Mouse (Mus musculus) MEL (cell line): ENCODE measurements at regions not wholly inside any gene's neighbourhood (a gene's known extent, or its start where the extent isn't known, plus 50 kb on each side); places are given as distances from the start of the nearest gene placed in this dataset.

Experiments used
- DNase-seq: peaks from one replicate; pipeline ENCODE4 v3.0.0; 2011; ENCODE audit warnings: low read depth, low spot score
- H3K27ac ChIP-seq: 2 replicates; pipeline ENCODE4 v1.5.1; 2012; ENCODE audit warnings: low read depth, mild to moderate bottlenecking, control low read depth, low read length, moderate library complexity; ENCODE audit not compliant: control insufficient read depth
- H3K27me3 ChIP-seq, 2 experiments: fragments of 150-350 bp in 1 of 2; sonication (generic) in 1 of 2; 2 replicates each; pipeline ENCODE4 v1.6.1; 2012; ENCODE audit warnings: low read length in 2 of 2, mild to moderate bottlenecking in 2 of 2, improper control_type of control experiment in 1 of 2, moderate library complexity in 1 of 2; ENCODE audit not compliant: insufficient read depth in 2 of 2, control insufficient read depth in 1 of 2
- H3K36me3 ChIP-seq, 2 experiments: 2 replicates each; pipeline ENCODE4 v1.6.1; 2012 to 2014; ENCODE audit warnings: low read length in 2 of 2, improper control_type of control experiment in 1 of 2, inconsistent platforms in 1 of 2, mild to moderate bottlenecking in 1 of 2; ENCODE audit not compliant: insufficient read depth in 2 of 2, control insufficient read depth in 1 of 2
- H3K4me1 ChIP-seq, 2 experiments: fragments of 150-350 bp in 1 of 2; sonication (generic) in 1 of 2; 2 replicates each; pipeline ENCODE4 v1.6.1; 2012; ENCODE audit warnings: low read length in 2 of 2, improper control_type of control experiment in 1 of 2, mild to moderate bottlenecking in 1 of 2; ENCODE audit not compliant: insufficient read depth in 2 of 2, control insufficient read depth in 1 of 2
- H3K4me3 ChIP-seq, 2 experiments: fragments of 150-350 bp in 1 of 2; sonication (generic) in 1 of 2; 2 replicates each; pipeline ENCODE4 v1.5.1; 2012; ENCODE audit warnings: low read depth in 2 of 2, low read length in 2 of 2, mild to moderate bottlenecking in 2 of 2, moderate library complexity in 2 of 2, control low read depth in 1 of 2, improper control_type of control experiment in 1 of 2; ENCODE audit not compliant: control insufficient read depth in 1 of 2, insufficient read depth in 1 of 2
- H3K79me2 ChIP-seq: 2 replicates; pipeline ENCODE4 v1.6.1; 2012; ENCODE audit warnings: mild to moderate bottlenecking, low read length, moderate library complexity; ENCODE audit not compliant: control insufficient read depth, poor library complexity, insufficient read depth
- H3K9ac ChIP-seq: 2 replicates; pipeline ENCODE4 v1.6.1; 2012; ENCODE audit warnings: low read depth, mild to moderate bottlenecking, control low read depth, low read length, moderate library complexity; ENCODE audit not compliant: control insufficient read depth, poor library complexity, severe bottlenecking
- H3K9me3 ChIP-seq: fragments of 150-350 bp; sonication (generic); replicated peaks from 2 replicates; pipeline ENCODE4 v1.6.1; 2012; ENCODE audit warnings: mild to moderate bottlenecking, low read length, improper control_type of control experiment, moderate library complexity; ENCODE audit not compliant: insufficient read depth
- CTCF ChIP-seq, 3 experiments: IDR thresholded peaks in 2 of 3; conservative IDR thresholded peaks in 1 of 3; 2 replicates each; pipeline ENCODE4 v1.5.1; 2011 to 2012; ENCODE audit warnings: low read length in 3 of 3, low read depth in 2 of 3, mild to moderate bottlenecking in 2 of 3, improper control_type of control experiment in 1 of 3, inconsistent platforms in 1 of 3, mixed read lengths in 1 of 3, moderate library complexity in 1 of 3; ENCODE audit not compliant: control insufficient read depth in 1 of 3, insufficient read depth in 1 of 3, poor library complexity in 1 of 3, severe bottlenecking in 1 of 3
- E2F4 ChIP-seq: IDR thresholded peaks from 2 replicates; pipeline ENCODE4 v1.6.1; 2011; ENCODE audit warnings: low read depth, low read length, improper control_type of control experiment, borderline replicate concordance
- ELF1 ChIP-seq: IDR thresholded peaks from 2 replicates; pipeline ENCODE4 v1.6.1; 2014; ENCODE audit warnings: low read depth, mild to moderate bottlenecking, inconsistent platforms, low read length, improper control_type of control experiment, moderate library complexity
- EP300 ChIP-seq, 2 experiments: IDR thresholded peaks; 2 replicates each; pipeline ENCODE4 v1.6.1; 2011; ENCODE audit warnings: improper control_type of control experiment in 2 of 2, low read length in 2 of 2, low read depth in 1 of 2, mild to moderate bottlenecking in 1 of 2
- GABPA ChIP-seq: IDR thresholded peaks from 2 replicates; pipeline ENCODE4 v1.6.1; 2012; ENCODE audit warnings: low read depth, mild to moderate bottlenecking, inconsistent platforms, low read length, improper control_type of control experiment, moderate library complexity
- GATA1 ChIP-seq: IDR thresholded peaks from 2 replicates; pipeline ENCODE4 v1.6.1; 2011; ENCODE audit warnings: low read depth, low read length, improper control_type of control experiment
- HCFC1 ChIP-seq: IDR thresholded peaks from 2 replicates; pipeline ENCODE4 v1.6.1; 2012; ENCODE audit warnings: low read depth, mild to moderate bottlenecking, inconsistent platforms, low read length, improper control_type of control experiment, moderate library complexity
- JUND ChIP-seq: IDR thresholded peaks from 2 replicates; pipeline ENCODE4 v1.6.1; 2011; ENCODE audit warnings: low read depth, mild to moderate bottlenecking, improper control_type of control experiment, low read length
- KAT2A ChIP-seq: conservative IDR thresholded peaks from 2 replicates; pipeline ENCODE4 v1.6.1; 2012; ENCODE audit warnings: low read depth, low read length, improper control_type of control experiment, inconsistent platforms
- MAFK ChIP-seq: IDR thresholded peaks from 2 replicates; pipeline ENCODE4 v1.6.1; 2011; ENCODE audit warnings: low read depth, mild to moderate bottlenecking, low read length, improper control_type of control experiment, borderline replicate concordance
- MAX ChIP-seq: IDR thresholded peaks from 2 replicates; pipeline ENCODE4 v1.6.1; 2011; ENCODE audit warnings: low read length, improper control_type of control experiment
- MEF2A ChIP-seq: IDR thresholded peaks from 2 replicates; pipeline ENCODE4 v1.6.1; 2014; ENCODE audit warnings: low read depth, mild to moderate bottlenecking, inconsistent platforms, low read length, improper control_type of control experiment; ENCODE audit not compliant: poor library complexity, insufficient replicate concordance, severe bottlenecking; ENCODE audit errors: extremely low read depth
- MXI1 ChIP-seq: IDR thresholded peaks from 2 replicates; pipeline ENCODE4 v1.6.1; 2011; ENCODE audit warnings: mild to moderate bottlenecking, low read depth, low read length, improper control_type of control experiment
- MYB ChIP-seq: IDR thresholded peaks from 2 replicates; pipeline ENCODE4 v1.6.1; 2011; ENCODE audit warnings: mild to moderate bottlenecking, low read depth, low read length, improper control_type of control experiment
- MYC ChIP-seq: IDR thresholded peaks from 2 replicates; pipeline ENCODE4 v1.6.1; 2011; ENCODE audit warnings: low read depth, mild to moderate bottlenecking, low read length, improper control_type of control experiment, moderate library complexity
- NRF1 ChIP-seq: IDR thresholded peaks from 2 replicates; pipeline ENCODE4 v1.6.1; 2014; ENCODE audit warnings: low read depth, mild to moderate bottlenecking, inconsistent platforms, low read length, improper control_type of control experiment, moderate library complexity; ENCODE audit not compliant: poor library complexity, insufficient read depth, severe bottlenecking
- POLR2AphosphoS2 ChIP-seq: IDR thresholded peaks from 2 replicates; pipeline ENCODE4 v1.6.1; 2011; ENCODE audit warnings: low read length, improper control_type of control experiment
- RCOR1 ChIP-seq: IDR thresholded peaks from 2 replicates; pipeline ENCODE4 v1.6.1; 2012; ENCODE audit warnings: low read depth, mild to moderate bottlenecking, inconsistent platforms, low read length, improper control_type of control experiment
- SIN3A ChIP-seq: IDR thresholded peaks from 2 replicates; pipeline ENCODE4 v1.6.1; 2012; ENCODE audit warnings: low read length, improper control_type of control experiment, inconsistent platforms
- SMC3 ChIP-seq: IDR thresholded peaks from 2 replicates; pipeline ENCODE4 v1.6.1; 2011; ENCODE audit warnings: low read depth, low read length, improper control_type of control experiment
- TAL1 ChIP-seq: IDR thresholded peaks from 2 replicates; pipeline ENCODE4 v1.6.1; 2012; ENCODE audit warnings: mild to moderate bottlenecking, inconsistent platforms, low read length, moderate library complexity, mixed read lengths
- TBP ChIP-seq: IDR thresholded peaks from 2 replicates; pipeline ENCODE4 v1.8.0; 2011; ENCODE audit warnings: low read depth, low read length, improper control_type of control experiment
- TCF12 ChIP-seq: IDR thresholded peaks from 2 replicates; pipeline ENCODE4 v1.6.1; 2014; ENCODE audit warnings: low read depth, mild to moderate bottlenecking, inconsistent platforms, low read length, improper control_type of control experiment, moderate library complexity
- UBTF ChIP-seq: IDR thresholded peaks from 2 replicates; pipeline ENCODE4 v1.6.1; 2012; ENCODE audit warnings: low read depth, mild to moderate bottlenecking, inconsistent platforms, low read length, improper control_type of control experiment, moderate library complexity, borderline replicate concordance; ENCODE audit not compliant: insufficient read depth
- USF1 ChIP-seq: IDR thresholded peaks from 2 replicates; pipeline ENCODE4 v1.6.1; 2014; ENCODE audit warnings: low read depth, mild to moderate bottlenecking, inconsistent platforms, low read length, improper control_type of control experiment, moderate library complexity
- USF2 ChIP-seq, 2 experiments: IDR thresholded peaks; 2 replicates each; pipeline ENCODE4 v1.6.1; 2011 to 2012; ENCODE audit warnings: improper control_type of control experiment in 2 of 2, low read length in 2 of 2, borderline replicate concordance in 1 of 2, inconsistent platforms in 1 of 2, low read depth in 1 of 2, mild to moderate bottlenecking in 1 of 2; ENCODE audit not compliant: insufficient read depth in 1 of 2
- ZC3H11A ChIP-seq: IDR thresholded peaks from 2 replicates; pipeline ENCODE4 v1.6.1; 2012; ENCODE audit warnings: low read depth, mild to moderate bottlenecking, inconsistent platforms, low read length, improper control_type of control experiment
- ZKSCAN1 ChIP-seq: IDR thresholded peaks from 2 replicates; pipeline ENCODE4 v1.6.1; 2012; ENCODE audit warnings: low read depth, mild to moderate bottlenecking, inconsistent platforms, low read length, improper control_type of control experiment, moderate library complexity
- ZNF384 ChIP-seq: IDR thresholded peaks from 2 replicates; pipeline ENCODE4 v1.6.1; 2012; ENCODE audit warnings: low read depth, mild to moderate bottlenecking, inconsistent platforms, low read length, improper control_type of control experiment

DNA sequence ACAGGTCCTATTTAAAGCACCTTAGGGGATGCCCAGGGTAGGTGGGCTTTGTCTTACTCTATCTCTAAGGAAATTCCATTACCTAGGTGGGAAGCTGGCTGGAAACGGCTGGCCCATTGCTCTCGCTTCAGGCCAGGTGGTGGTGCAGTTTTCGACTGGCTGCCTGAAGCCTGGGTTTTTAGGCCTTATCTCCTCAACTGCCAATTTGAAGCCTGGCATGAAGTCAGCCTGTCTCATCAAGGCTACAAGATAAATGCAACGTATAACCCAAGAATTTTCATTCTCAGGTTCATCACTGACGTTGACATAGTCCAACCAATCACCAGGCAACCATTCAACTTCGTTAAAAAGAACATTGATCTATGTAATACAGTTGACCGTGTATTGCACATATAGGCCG lies 417.3 kb upstream of the Gm6657 start:
- DNase-seq, result no peak
- H3K9ac ChIP-seq, result no peak overlapping the region
- H3K36me3 ChIP-seq, result no peaks in the 10 kb centered on the region
- H3K79me2 ChIP-seq, result no peaks in the 10 kb centered on the region
- H3K9me3 ChIP-seq, result no peaks in the 10 kb centered on the region
- H3K4me1 ChIP-seq, result no peaks in the 10 kb centered on the region
- no peak overlapping the region for H3K27ac ChIP-seq
- H3K27me3 ChIP-seq, result no peaks in the 10 kb centered on the region; a peak in 1 of 4 replicates
- TF ChIP-seq MYB, result peak; percentile 32; the same call in 1 of the 2 replicates
- TF ChIP-seq USF2 (IDR thresholded peaks at IDR 0.05; ENCODE audit: borderline replicate concordance in 1 of 2, insufficient read depth in 1 of 2, low read depth in 1 of 2, low read length in 2 of 2), result no peak
- H3K4me3 ChIP-seq, result no peak overlapping the region

DNA sequence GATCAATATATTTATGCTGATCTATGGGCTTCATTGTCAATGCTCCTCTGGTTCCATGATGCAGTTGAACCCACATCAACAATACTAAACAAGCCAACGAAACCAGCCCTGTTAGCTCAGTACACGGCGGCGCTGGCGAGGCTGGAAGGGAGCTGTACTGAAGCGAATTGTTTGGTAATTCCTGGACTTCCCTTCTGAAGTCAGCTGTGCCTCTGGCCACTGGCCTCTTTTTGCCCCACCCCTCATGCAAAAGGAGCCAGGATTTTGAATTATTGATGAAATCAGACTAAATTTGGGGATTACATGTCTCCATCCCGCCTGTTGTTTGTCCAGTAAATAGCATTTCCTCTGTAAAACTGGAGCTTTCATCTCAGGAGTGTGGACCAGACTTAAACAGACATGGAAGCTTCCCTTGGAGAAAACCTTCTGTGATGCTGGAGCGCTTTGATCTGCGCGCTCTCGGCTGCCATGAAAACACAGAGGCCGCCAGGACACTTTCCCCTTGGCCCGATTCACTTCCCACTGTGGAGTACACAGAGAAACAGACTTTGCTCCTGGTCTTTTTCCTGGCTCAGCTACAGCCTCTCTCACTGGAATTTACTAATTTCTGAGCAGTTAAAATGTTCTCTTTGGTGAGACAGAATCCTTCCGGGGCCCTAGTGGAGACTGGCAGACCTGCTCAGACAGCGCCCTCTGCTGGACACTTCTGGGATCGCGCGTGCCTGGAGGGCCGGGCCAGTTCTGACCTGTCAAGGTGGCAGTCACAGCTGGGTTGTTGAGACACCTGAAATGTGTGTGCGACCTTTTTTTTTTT lies 412.9 kb upstream of the Gm6657 start:
- peak; percentile 65 for DNase-seq
- H3K4me3 ChIP-seq, result no peak overlapping the region
- no peaks in the 10 kb centered on the region for H3K79me2 ChIP-seq
- H3K36me3 ChIP-seq, result no peaks in the 10 kb centered on the region
- H3K27ac ChIP-seq, result no peak overlapping the region
- no peak overlapping the region for H3K9ac ChIP-seq
- H3K4me1 ChIP-seq, result no peaks in the 10 kb centered on the region
- H3K9me3 ChIP-seq, result no peaks in the 10 kb centered on the region
- no peaks in the 10 kb centered on the region; a peak in 1 of 4 replicates for H3K27me3 ChIP-seq
- TF ChIP-seq E2F4 (no peak), USF1 (no peak), ZKSCAN1 (no peak), KAT2A (no peak), SIN3A (no peak), SMC3 (peak; percentile 86), RCOR1 (0 out of 2 replicates have a peak, but pooled peaks have one; percentile 2), NRF1 (no peak), ZC3H11A (peak; percentile 76), TCF12 (no peak), HCFC1 (no peak), EP300 (IDR thresholded peaks at IDR 0.05; ENCODE audit: low read depth in 1 of 2, low read length in 2 of 2) (no peak), MAFK (no peak), TAL1 (no peak), ZNF384 (no peak), POLR2AphosphoS2 (no peak), MXI1 (no peak), GATA1 (no peak), CTCF (IDR thresholded peaks at IDR 0.05 in 2 of 3, conservative IDR thresholded peaks at IDR 0.05 in 1 of 3; ENCODE audit: control insufficient read depth in 1 of 3, insufficient read depth in 1 of 3, low read depth in 2 of 3, low read length in 3 of 3, poor library complexity in 1 of 3, severe bottlenecking in 1 of 3) (peak; percentile 89 to 99 (median 89)), UBTF (no peak), JUND (no peak), MYC (0 out of 2 replicates have a peak, but pooled peaks have one; percentile 18), USF2 (IDR thresholded peaks at IDR 0.05; ENCODE audit: borderline replicate concordance in 1 of 2, insufficient read depth in 1 of 2, low read depth in 1 of 2, low read length in 2 of 2) (no peak), TBP (no peak), GABPA (no peak), MEF2A (no peak), ELF1 (no peak), MYB (no peak), MAX (no peak)
